Mouse (Mus musculus): ENCODE measurements around the gene Cfap20. TPM values are rescaled to one million over a fixed set of nuclear protein-coding genes. Genes with fewer than 3 reads are reported as not detected.
A peak's percentile ranks its signal among the peaks of the same experiment; 100 is the strongest.

The Cfap20 gene
- total RNA-seq (2021), result 10 to 100 TPM; 57.8 to 60.0 TPM

GRCm38 (mm10) chr8:95434686-95435439 lies at the start of gene Cfap20:
Gene Cfap20 (minus strand): TSS chr8:95434869.
- DNase-seq (ENCODE audit: low spot score in 2 of 2), result peak; percentile 98 to 99
- intact Hi-C loops (cut with DNase I), result loop anchor here (1.0 to 10.0 kb wide), 5 partner anchors 54 to 197 kb away; partner anchors contain the start of genes Gins3, Usb1 and Zfp319

GRCm38 (mm10) chr8:95470008-95470407 lies 35.3 kb upstream of the Cfap20 start:
- no peak for DNase-seq (ENCODE audit: low spot score in 2 of 2)
- intact Hi-C loops (cut with DNase I), result no loop called here

- no peak for DNase-seq (ENCODE audit: low spot score in 2 of 2)
- intact Hi-C loops (cut with DNase I), result no loop called here
These were observed 34.3 kb upstream of the Cfap20 start for GRCm38 (mm10) chr8:95468995-95469394.

GRCm38 (mm10) chr8:95466543-95466942 lies 31.9 kb upstream of the Cfap20 start:
- no peak for DNase-seq (ENCODE audit: low spot score in 2 of 2)
- intact Hi-C loops (cut with DNase I), result no loop called here

GRCm38 (mm10) chr8:95452518-95452917 lies 17.8 kb upstream of the Cfap20 start:
- intact Hi-C loops (cut with DNase I), result loop anchor here (2.0 kb wide), 1 partner anchor 104 kb away; no protein-coding TSS in a partner anchor
- peak in 1 of 2 experiments; percentile 39 for DNase-seq (ENCODE audit: low spot score in 2 of 2)

- intact Hi-C loops (cut with DNase I), result no loop called here
- DNase-seq (ENCODE audit: low spot score in 2 of 2), result no peak
These were observed 15.6 kb upstream of the Cfap20 start for GRCm38 (mm10) chr8:95450271-95450670.

GRCm38 (mm10) chr8:95447661-95448060 lies 13.0 kb upstream of the Cfap20 start:
- intact Hi-C loops (cut with DNase I), result no loop called here
- DNase-seq (ENCODE audit: low spot score in 2 of 2), result no peak

GRCm38 (mm10) chr8:95445042-95445441 lies 10.4 kb upstream of the Cfap20 start:
- no peak for DNase-seq (ENCODE audit: low spot score in 2 of 2)
- intact Hi-C loops (cut with DNase I), result no loop called here

- intact Hi-C loops (cut with DNase I), result no loop called here
- no peak for DNase-seq (ENCODE audit: low spot score in 2 of 2)
These were observed 6.9 kb upstream of the Cfap20 start for GRCm38 (mm10) chr8:95441491-95442039.

GRCm38 (mm10) chr8:95440168-95440709 lies 5.6 kb upstream of the Cfap20 start:
- no peak for DNase-seq (ENCODE audit: low spot score in 2 of 2)
- intact Hi-C loops (cut with DNase I), result no loop called here

GRCm38 (mm10) chr8:95439421-95439820 lies 4.8 kb upstream of the Cfap20 start:
- no peak for DNase-seq (ENCODE audit: low spot score in 2 of 2)
- intact Hi-C loops (cut with DNase I), result loop anchor here (10.0 kb wide), 1 partner anchor 185 kb away; no protein-coding TSS in a partner anchor

- no peak for DNase-seq (ENCODE audit: low spot score in 2 of 2)
- intact Hi-C loops (cut with DNase I), result loop anchor here (10.0 kb wide), 1 partner anchor 183 kb away; no protein-coding TSS in a partner anchor
These were observed 2.8 kb upstream of the Cfap20 start for GRCm38 (mm10) chr8:95437341-95437992.

- intact Hi-C loops (cut with DNase I), result loop anchor here (2.0 to 10.0 kb wide), 2 partner anchors 53 to 181 kb away; no protein-coding TSS in a partner anchor
- no peak for DNase-seq (ENCODE audit: low spot score in 2 of 2)
These were observed 1.3 kb upstream of the Cfap20 start for GRCm38 (mm10) chr8:95435930-95436329.

- intact Hi-C loops (cut with DNase I), result loop anchor here (2.0 to 10.0 kb wide), 2 partner anchors 53 to 181 kb away; no protein-coding TSS in a partner anchor
- no peak for DNase-seq (ENCODE audit: low spot score in 2 of 2)
These were observed 802 bp upstream of the Cfap20 start for GRCm38 (mm10) chr8:95435471-95435870.

GRCm38 (mm10) chr8:95434233-95434632 lies 436 bp downstream of the Cfap20 start:
- intact Hi-C loops (cut with DNase I), result loop anchor here (1.0 to 10.0 kb wide), 5 partner anchors 55 to 198 kb away; partner anchors contain the start of genes Gins3, Usb1 and Zfp319
- no peak for DNase-seq (ENCODE audit: low spot score in 2 of 2)

GRCm38 (mm10) chr8:95433124-95433523 lies 1.5 kb downstream of the Cfap20 start:
- DNase-seq (ENCODE audit: low spot score in 2 of 2), result no peak

GRCm38 (mm10) chr8:95432471-95432870 lies 2.2 kb downstream of the Cfap20 start:
- intact Hi-C loops (cut with DNase I), result loop anchor here (5.0 to 10.0 kb wide), 3 partner anchors 100 to 200 kb away; partner anchors contain the start of genes Gins3, Usb1 and Zfp319
- no peak for DNase-seq (ENCODE audit: low spot score in 2 of 2)

More at GRCm38 (mm10) chr8:95433124-95433523, 1.5 kb downstream of the Cfap20 start:
- intact Hi-C loops (cut with DNase I), result loop anchor here (5.0 to 10.0 kb wide), 3 partner anchors 101 to 199 kb away; partner anchors contain the start of genes Gins3, Usb1 and Zfp319

- peak; percentile 22 to 51 for DNase-seq (ENCODE audit: low spot score in 2 of 2)
- intact Hi-C loops (cut with DNase I), result loop anchor here (5.0 to 10.0 kb wide), 3 partner anchors 98 to 202 kb away; partner anchors contain the start of genes Gins3, Usb1 and Zfp319
These were observed 4.7 kb downstream of the Cfap20 start for GRCm38 (mm10) chr8:95429945-95430344.
